Mouse (Mus musculus) heart, adult 9 months (tissue): ENCODE measurements around the gene Trim60.

Experiments
- DNase-seq, 2 experiments: peaks; one replicate each; pipeline ENCODE4 v3.0.0; 2022; ENCODE audit warnings: low spot score in 2 of 2

Trim60 gene

DNA sequence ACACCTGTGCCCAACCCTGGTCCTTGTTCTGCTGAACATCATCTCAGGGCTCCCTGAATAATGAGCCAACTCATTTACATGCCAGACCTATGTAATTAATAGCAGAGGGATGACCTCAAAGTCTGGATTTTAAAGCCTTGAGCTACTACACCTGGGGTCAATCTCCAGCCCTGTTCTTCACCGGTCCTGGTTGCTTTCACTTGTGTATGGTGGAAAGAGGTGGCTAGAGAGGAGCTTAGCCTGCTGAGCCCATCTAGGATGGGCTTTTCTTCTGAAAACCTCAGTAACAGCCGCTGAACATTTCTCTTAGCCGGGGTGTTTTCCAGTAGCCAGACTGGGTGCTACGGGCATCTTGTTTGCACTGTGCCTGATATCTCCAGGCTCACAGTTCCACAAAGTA is 30.7 kb downstream of the Trim60 start, which contains the start of gene Trim75:
TSS of gene Trim75 (minus strand) at position 101 of the 400 bp plus-strand sequence.
- DNase-seq = no peak

DNA sequence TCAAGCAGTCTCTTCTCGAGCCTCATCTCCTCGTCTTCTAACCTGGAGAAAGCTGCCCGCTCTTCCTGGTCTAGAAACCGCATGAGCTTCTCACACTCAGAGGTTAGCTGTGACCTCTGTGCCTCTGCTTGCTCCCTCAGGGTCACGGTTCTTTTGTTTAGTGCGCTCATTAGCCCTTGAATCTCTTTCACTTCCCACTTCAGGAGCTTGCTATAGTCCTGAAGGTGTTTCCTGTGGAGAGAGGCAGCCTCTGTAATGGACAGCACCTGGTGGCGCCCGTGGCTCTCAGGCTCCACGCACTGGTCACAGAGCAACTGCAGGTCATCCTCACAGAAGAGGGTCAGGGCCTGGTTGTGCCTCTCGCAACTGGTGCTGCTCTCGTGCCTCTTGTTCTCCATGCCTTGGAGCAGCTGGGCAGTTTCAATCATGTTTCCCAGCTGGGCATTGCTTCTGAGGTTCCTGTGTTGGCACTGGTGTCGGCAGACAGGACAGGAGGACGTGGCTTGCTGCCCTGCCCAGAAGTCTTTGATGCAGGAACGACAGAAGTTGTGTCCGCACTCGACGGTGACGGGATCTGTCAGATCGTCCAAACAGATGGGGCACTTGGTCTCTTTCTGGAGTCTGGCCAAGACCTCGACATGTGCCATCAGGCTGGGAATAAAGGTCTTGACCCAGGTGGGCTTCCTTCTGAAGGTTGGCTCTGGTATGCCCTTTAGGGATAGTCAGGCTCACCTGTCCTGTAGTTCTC is 35.1 kb downstream of the Trim60 start:
- no peak for DNase-seq

- DNase-seq = no peak
These were observed 55.5 kb downstream of the Trim60 start for GRCm38 (mm10) chr8:64962836-64963235.

GRCm38 (mm10) chr8:64959025-64959424 is 59.4 kb downstream of the Trim60 start:
- DNase-seq = no peak

- no peak for DNase-seq
These were observed 66.3 kb downstream of the Trim60 start for GRCm38 (mm10) chr8:64952101-64952500.
